Mouse (Mus musculus) forebrain, embryonic 16.5 days (tissue): ENCODE results near the gene Mrfap1. TPM values are rescaled to one million over a fixed set of nuclear protein-coding genes. Genes with fewer than 3 reads are reported as not detected.
A peak's percentile ranks its signal among the peaks of the same experiment; 100 is the strongest.
"Not testable (repeated sequence)": the region's sequence is repeated elsewhere in the genome, so short reads cannot be mapped to it uniquely, and the experiment has no call there.

Source experiments
- ATAC-seq: fragments of 200-750 bp; cut with Nextera tagmentation; 2 replicates; pipeline ENCODE4 v1.8.0; 2017; ENCODE audit warnings: mild to moderate bottlenecking, moderate library complexity
- H3K27ac ChIP-seq: fragments of 300-500 bp; sonication (generic); 2 replicates; pipeline ENCODE4 v1.5.1; 2014; ENCODE audit warnings: low read length, control low read depth
- H3K27me3 ChIP-seq: fragments of 300-500 bp; sonication (generic); replicated peaks from 2 replicates; pipeline ENCODE4 v1.6.1; 2014; ENCODE audit warnings: low read length; ENCODE audit not compliant: control insufficient read depth, insufficient read depth
- H3K36me3 ChIP-seq: fragments of 300-500 bp; sonication (generic); 2 replicates; pipeline ENCODE4 v1.6.1; 2014; ENCODE audit not compliant: control insufficient read depth, insufficient read depth
- H3K4me1 ChIP-seq: fragments of 300-500 bp; sonication (generic); replicated peaks from 2 replicates; pipeline ENCODE4 v1.6.1; 2014; ENCODE audit warnings: low read length; ENCODE audit not compliant: control insufficient read depth, insufficient read depth
- H3K4me2 ChIP-seq: fragments of 300-500 bp; sonication (generic); 2 replicates; pipeline ENCODE4 v1.6.1; 2014; ENCODE audit warnings: mild to moderate bottlenecking, low read length, control low read depth
- H3K4me3 ChIP-seq: fragments of 300-500 bp; sonication (generic); replicated peaks from 2 replicates; pipeline ENCODE4 v1.5.1; 2014; ENCODE audit warnings: mild to moderate bottlenecking, low read length, control low read depth
- H3K9ac ChIP-seq: fragments of 300-500 bp; sonication (generic); replicated peaks from 2 replicates; pipeline ENCODE4 v1.6.1; 2014; ENCODE audit warnings: low read depth, low read length, control low read depth
- H3K9me3 ChIP-seq: fragments of 300-500 bp; sonication (generic); 2 replicates; pipeline ENCODE4 v1.6.1; 2016; ENCODE audit warnings: low read length; ENCODE audit not compliant: control insufficient read depth
- WGBS: fragments of 180-500 bp; shearing (Covaris S2); extraction: QIAGEN DNeasy Blood & Tissue Kit; methylation state at CpG from one replicate; pipeline ENCODE4 v1.1.7; 2014; 5-methylcytosine and 5-hydroxymethylcytosine counted together
- polyA plus RNA-seq: library from polyadenylated mRNA; unstranded; fragments of >200 nt; fragmentation: Nextera tagmentation; extraction: Ambion mirVana; gene quantifications from 2 replicates; pipeline ENCODE4 v1.2.1, GENCODE M21; 2015

The Mrfap1 gene
- polyA plus RNA-seq, 1 experiment from 2014 or later = 284 TPM

- no peak overlapping the region; the same call in none of the 2 replicates for H3K4me3 ChIP-seq
- no peaks in the 10 kb centered on the region for H3K36me3 ChIP-seq
- H3K9ac ChIP-seq = no peak overlapping the region
- peaks cover 13% of the 10 kb centered on the region for H3K4me1 ChIP-seq
- no peak for ATAC-seq
- H3K27ac ChIP-seq = no peak overlapping the region
- 52% methylated on average over 8 of the region's 8 CpGs for WGBS
- peak overlapping the region; percentile 77 for H3K4me2 ChIP-seq
- no peaks in the 10 kb centered on the region for H3K9me3 ChIP-seq
- no peaks in the 10 kb centered on the region for H3K27me3 ChIP-seq
These were observed 719 bp upstream of the Mrfap1 start for GRCm38 (mm10) chr5:36797291-36797690.

- H3K4me2 ChIP-seq = peak overlapping the region; percentile 45
- H3K4me3 ChIP-seq = peak overlapping the region; percentile 57
- peak overlapping the region; percentile 69 for H3K9ac ChIP-seq
- 5% methylated on average over 33 of the region's 37 CpGs for WGBS
- not testable (repeated sequence) for H3K9me3 ChIP-seq, H3K36me3 ChIP-seq, H3K27me3 ChIP-seq
- H3K4me1 ChIP-seq = peaks cover 13% of the 10 kb centered on the region
- H3K27ac ChIP-seq = peak overlapping the region; percentile 94
- ATAC-seq = peak; percentile 50
These were observed 801 bp downstream of the Mrfap1 start for GRCm38 (mm10) chr5:36795647-36796295.

GRCm38 (mm10) chr5:36791861-36792260, 4.7 kb downstream of the Mrfap1 start:
- no peak for ATAC-seq
- Histone ChIP-seq H3K27me3 (no peaks in the 10 kb centered on the region), H3K4me3 (no peak overlapping the region), H3K36me3 (no peaks in the 10 kb centered on the region), H3K27ac (no peak overlapping the region), H3K4me2 (no peak overlapping the region), H3K4me1 (peaks cover 9% of the 10 kb centered on the region), H3K9me3 (no peaks in the 10 kb centered on the region), H3K9ac (no peak overlapping the region)
- 90% methylated on average over 9 of the region's 9 CpGs for WGBS

- H3K27ac ChIP-seq = no peak overlapping the region
- H3K4me2 ChIP-seq = no peak overlapping the region
- H3K9me3 ChIP-seq = no peaks in the 10 kb centered on the region
- no peaks in the 10 kb centered on the region for H3K4me1 ChIP-seq
- H3K36me3 ChIP-seq = no peaks in the 10 kb centered on the region
- WGBS = 95% methylated on average over 5 of the region's 5 CpGs
- no peak overlapping the region for H3K9ac ChIP-seq
- no peaks in the 10 kb centered on the region for H3K27me3 ChIP-seq
- ATAC-seq = no peak
- H3K4me3 ChIP-seq = no peak overlapping the region
These were observed 10.5 kb downstream of the Mrfap1 start for GRCm38 (mm10) chr5:36786052-36786451.

GRCm38 (mm10) chr5:36779512-36779911, 17.1 kb downstream of the Mrfap1 start:
- Histone ChIP-seq H3K9ac (no peak overlapping the region), H3K4me2 (no peak overlapping the region), H3K4me3 (no peak overlapping the region), H3K9me3 (no peaks in the 10 kb centered on the region), H3K4me1 (no peaks in the 10 kb centered on the region), H3K27me3 (no peaks in the 10 kb centered on the region), H3K36me3 (no peaks in the 10 kb centered on the region), H3K27ac (no peak overlapping the region)
- WGBS = 82% methylated on average over 2 of the region's 2 CpGs
- ATAC-seq = no peak

- Histone ChIP-seq H3K9ac (no peak overlapping the region), H3K9me3 (no peaks in the 10 kb centered on the region), H3K4me2 (no peak overlapping the region), H3K4me1 (no peaks in the 10 kb centered on the region), H3K4me3 (no peak overlapping the region), H3K36me3 (no peaks in the 10 kb centered on the region), H3K27ac (no peak overlapping the region), H3K27me3 (no peaks in the 10 kb centered on the region)
- ATAC-seq = no peak
- WGBS = 96% methylated on average over 1 of the region's 2 CpGs
These were observed 17.7 kb downstream of the Mrfap1 start for GRCm38 (mm10) chr5:36778901-36779300.

- Histone ChIP-seq H3K9ac (no peak overlapping the region), H3K4me3 (no peak overlapping the region), H3K36me3 (no peaks in the 10 kb centered on the region), H3K27me3 (no peaks in the 10 kb centered on the region), H3K4me2 (no peak overlapping the region), H3K27ac (no peak overlapping the region), H3K4me1 (no peaks in the 10 kb centered on the region), H3K9me3 (no peaks in the 10 kb centered on the region)
- 0% methylated on average over 2 of the region's 2 CpGs for WGBS
- no peak for ATAC-seq
These were observed 19.4 kb downstream of the Mrfap1 start for GRCm38 (mm10) chr5:36777186-36777585.

GRCm38 (mm10) chr5:36776021-36776575, 20.5 kb downstream of the Mrfap1 start:
- whole genome bisulfite sequencing = 26% methylated on average over 9 of the region's 9 CpGs
- no peak for ATAC-seq
- Histone ChIP-seq H3K36me3 (no peaks in the 10 kb centered on the region), H3K4me2 (no peak overlapping the region), H3K4me3 (no peak overlapping the region), H3K9me3 (no peaks in the 10 kb centered on the region), H3K27me3 (no peaks in the 10 kb centered on the region), H3K27ac (no peak overlapping the region), H3K9ac (no peak overlapping the region), H3K4me1 (no peaks in the 10 kb centered on the region)

- Histone ChIP-seq H3K9ac (no peak overlapping the region), H3K27me3 (no peaks in the 10 kb centered on the region), H3K4me2 (no peak overlapping the region), H3K4me1 (no peaks in the 10 kb centered on the region), H3K36me3 (no peaks in the 10 kb centered on the region), H3K9me3 (no peaks in the 10 kb centered on the region), H3K27ac (no peak overlapping the region), H3K4me3 (no peak overlapping the region)
- 95% methylated on average over 2 of the region's 2 CpGs for WGBS
- no peak for ATAC-seq
These were observed 21.3 kb downstream of the Mrfap1 start for GRCm38 (mm10) chr5:36775317-36775716.
